Mouse (Mus musculus) lung, postnatal 14 days (tissue): ENCODE results near the gene Irf8.
"Not testable (repeated sequence)": the region's sequence is repeated elsewhere in the genome, so short reads cannot be mapped to it uniquely, and the experiment has no call there.

Source experiments
- DNase-seq: peaks from one replicate; pipeline ENCODE4 v3.0.0; 2021

Gene Irf8

DNA sequence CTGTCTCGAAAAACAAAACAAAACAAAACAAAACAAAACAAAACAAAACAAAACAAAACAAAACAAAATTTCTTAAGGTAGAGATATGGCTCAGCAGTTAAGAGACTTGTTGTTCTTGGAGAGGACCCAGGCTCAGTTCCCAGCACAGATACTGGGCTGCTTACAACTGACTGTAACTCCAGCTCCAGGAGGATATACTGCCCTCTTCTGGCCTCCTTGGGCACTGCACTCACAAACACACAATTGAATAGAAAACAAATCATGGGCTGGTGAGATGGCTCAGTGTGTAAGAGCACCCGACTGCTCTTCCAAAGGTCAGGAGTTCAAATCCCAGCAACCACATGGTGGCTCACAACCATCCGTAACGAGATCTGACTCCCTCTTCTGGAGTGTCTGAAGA lies 12.1 kb upstream of the Irf8 start:
- not testable (repeated sequence) for DNase-seq

DNA sequence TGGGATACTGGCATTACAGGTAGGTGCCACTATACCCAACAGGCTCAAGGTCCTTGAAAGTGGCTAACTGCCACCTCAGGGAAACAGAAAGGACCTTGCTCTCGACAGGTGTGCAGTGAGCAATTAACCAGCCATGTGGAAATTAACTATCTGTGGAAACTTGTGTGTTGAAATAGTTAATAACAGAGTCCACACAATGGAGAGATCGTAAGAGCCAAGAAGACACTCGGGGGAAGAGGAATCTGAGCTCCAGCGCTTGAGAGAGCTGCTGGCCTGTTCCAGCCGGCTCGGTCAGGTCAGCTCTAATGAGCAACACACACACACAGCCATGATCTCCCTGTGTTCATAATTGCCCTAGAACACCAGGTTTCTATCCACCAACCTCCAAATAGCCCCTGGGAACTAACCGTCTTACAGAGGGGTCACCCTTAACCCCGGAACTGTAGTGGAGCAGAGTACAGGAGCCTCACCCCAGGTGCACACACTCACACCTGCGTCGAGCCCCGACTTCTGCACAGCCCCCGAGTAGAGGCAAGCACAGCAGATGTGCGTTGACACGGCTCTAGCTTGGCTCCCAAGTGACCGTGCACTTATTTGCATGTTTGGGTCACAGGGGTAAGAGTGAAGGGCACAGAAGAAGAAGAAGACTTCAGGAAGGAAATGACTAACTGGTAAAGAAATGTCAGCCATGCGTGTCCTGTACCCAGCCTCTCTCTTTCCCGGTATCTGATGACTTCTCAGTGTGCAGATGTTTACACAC lies 11.2 kb upstream of the Irf8 start:
- no peak for DNase-seq

DNA sequence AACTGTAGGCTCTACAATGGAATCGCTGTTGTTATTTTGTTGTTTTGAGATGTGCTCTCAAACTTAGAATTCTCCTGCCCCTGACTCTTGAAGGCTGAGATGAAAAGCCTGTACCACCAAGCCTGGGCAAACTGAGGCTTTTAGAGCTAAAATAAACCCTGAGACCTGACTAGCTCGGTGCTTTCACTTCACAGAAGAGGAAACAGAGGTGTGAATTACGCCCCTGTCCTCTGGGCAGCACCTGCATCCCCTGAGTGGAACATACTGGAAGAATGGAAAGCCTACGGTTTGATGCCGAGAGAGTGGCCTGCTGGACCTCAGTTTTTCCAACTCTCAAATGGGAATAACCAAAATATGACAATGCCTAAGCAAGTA lies 10.6 kb upstream of the Irf8 start:
- DNase-seq = no peak

DNA sequence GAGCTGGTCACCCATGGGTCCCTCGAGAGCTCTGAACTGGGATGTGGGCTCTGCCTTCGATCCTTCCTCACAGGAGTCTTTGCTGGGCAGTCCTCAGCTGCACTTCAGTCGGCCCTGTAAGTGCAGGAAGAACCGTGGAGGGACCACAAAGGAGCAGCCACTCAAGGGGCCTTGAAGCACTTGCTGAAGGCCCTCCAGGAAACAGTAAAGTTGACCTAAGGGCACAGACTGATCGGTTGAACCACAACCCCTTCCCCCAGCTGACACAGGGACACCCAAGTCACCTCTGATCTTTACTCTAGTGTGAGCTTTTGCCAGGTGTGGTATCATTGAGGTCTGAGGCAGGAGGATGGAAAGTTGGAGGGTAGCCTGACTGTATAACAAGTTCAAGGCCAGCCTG lies 10.1 kb upstream of the Irf8 start:
- no peak for DNase-seq

DNA sequence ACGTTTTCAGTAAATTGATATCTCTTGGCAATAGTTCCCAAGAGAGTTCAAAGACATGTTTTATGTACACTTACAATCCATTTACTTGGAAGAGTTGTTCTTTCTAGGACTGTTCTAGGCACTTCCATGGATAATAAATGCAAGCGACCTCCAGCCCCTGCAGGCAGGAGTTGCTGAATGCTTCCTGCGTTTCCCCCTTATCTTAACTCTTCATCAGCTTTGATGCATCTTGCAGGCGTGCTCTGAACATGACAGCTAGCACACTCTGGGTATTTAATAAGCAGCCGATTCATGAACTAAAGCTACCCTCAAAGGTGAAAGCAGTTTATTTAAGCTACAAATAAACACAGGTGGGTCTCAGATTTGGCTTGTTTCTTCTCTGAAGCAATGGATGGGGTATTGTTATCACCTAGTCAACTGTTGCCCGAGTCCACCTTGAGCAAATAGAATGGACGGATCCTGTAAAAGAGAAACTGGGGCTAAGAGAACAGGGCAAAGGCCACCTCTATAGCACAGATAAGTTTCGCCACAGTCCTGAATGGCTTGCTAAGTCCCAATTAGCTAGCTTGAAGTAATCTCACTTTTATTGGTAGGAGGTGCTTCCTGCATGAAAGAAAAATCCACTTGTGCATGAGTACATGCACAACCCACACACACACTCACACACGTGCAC lies 7.5 kb upstream of the Irf8 start:
- no peak for DNase-seq

DNA sequence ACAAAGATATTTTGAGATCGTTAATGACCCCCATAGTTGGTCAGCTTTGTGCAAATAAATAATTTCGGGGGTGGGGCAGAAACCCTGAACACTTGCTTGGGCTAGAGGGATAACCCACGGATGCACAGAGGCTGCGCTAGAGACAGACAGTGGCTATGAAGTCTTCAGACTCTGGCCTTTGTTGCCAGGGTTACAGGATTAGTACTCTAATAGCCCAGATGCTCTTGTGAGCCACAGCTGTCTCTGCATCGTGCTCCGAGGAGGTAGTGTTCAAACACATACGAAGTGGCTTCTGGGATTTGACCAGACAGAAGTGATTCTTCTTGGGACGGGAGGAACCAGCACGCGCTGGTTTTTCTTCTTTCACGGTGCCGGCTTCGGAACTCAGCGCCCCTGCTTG lies 4.6 kb upstream of the Irf8 start:
- no peak for DNase-seq

DNA sequence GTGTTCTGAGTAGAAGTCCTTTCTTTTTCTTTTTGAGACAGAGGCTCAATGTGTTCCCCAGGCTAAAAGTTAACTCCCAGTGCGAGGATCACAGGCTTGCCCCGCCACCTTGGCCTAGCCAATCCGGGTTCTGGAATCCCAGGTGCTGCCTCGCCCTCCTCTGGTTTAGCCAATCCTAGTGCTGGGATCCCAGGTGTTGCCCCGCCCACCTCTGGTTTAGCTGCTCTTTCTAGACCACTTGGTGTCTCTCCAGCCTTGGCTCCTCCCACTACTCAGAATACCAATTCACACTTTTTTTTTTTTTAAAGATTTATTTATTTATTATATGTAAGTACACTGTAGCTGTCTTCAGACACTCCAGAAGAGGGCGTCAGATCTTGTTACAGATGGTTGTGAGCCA lies 4.1 kb upstream of the Irf8 start:
- DNase-seq = no peak

DNA sequence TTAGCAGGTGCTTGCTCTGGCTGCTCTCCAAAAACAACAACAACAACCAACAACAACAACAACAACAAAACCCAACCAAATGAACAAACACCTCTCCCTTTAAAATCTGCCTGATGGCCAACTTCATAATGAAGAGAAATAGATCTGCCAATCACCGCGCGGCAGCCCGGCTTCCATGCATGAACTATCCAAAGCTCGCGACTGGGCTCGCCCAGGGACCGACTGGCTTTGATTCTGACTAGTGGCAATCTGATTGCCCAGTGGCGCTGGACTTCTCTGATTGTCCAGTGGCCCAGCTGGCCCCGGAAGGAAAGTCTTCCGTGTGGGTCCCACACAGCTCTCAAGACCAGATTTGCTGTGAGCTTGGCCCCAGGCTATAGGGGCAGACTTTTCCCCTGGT lies 328 bp downstream of the Irf8 start:
- peak; percentile 44 for DNase-seq

DNA sequence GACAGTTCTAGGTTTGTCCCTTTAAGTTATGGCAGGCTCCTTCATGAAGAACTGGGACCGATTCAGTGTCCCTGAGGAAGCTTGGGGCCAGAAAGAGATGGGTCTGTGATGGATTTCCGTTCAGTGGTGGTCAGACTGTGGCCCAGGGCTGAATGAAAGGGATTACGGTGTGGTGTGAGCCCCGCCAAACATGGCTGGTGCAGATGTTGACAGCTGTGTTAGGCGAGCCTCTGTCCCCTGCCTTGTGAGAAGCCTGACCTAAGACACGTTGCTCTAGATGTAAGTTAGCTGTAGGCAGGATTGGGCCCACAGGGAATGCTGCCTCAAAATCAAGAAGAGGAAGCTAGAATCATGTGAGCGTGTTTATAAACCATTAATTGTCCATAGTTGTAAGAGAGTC lies 1.0 kb downstream of the Irf8 start:
- DNase-seq = no peak

DNA sequence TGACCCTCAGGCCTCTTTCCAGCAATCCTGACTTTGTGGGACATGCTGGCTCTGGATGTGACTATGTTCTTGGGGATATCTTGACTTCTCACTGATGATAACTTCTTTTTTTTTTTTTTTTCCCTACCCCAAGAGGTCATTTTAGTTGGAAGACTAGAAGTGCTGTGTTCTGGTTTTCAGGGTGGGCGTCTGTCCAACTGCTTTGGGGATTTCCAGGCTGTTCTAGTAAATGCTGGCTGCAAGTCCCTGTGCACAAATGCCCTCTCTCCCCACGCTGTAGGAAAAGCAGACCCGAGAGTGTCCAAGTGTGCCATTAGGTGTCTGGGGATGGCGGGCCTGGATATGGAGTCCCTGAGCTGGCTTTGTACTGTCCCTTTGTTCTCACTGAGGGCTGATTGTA lies 2.6 kb downstream of the Irf8 start:
- DNase-seq = no peak

DNA sequence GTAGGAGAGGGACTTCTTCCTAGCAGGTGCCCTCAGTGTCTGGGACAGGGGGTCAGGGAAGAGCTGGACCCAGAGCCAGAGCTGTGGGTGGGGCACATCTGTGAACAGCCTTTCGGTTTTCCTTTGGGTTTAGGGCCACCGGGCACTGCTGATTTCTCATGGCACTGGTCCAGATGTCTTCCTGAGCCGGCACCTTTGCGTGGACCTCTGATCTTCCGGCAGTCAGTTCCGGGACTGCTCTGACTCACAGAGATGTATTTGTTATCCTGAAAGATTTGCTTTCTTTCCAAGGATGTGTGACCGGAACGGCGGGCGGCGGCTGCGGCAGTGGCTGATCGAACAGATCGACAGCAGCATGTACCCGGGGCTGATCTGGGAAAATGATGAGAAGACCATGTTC lies 3.4 kb downstream of the Irf8 start:
- no peak for DNase-seq

DNA sequence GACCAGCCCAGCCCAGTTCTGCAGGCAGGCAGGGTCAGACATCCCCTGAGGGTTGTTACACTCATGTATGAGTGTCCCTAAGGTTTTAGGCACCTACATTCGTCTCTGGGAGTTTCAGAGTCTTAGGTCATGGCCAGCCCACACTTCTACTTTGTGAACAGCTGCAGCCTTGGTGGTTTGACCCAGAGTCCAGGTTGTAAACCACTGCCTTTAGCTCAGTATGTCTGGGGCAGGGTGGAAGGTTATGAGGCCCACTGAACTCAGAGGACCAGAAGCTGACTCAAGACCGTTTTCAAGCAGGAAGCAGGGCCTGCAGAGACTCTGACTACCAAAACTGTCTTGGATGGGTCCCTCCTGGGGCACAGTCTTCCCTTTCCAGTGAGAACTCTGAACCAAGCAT lies 4.4 kb downstream of the Irf8 start:
- DNase-seq = no peak

DNA sequence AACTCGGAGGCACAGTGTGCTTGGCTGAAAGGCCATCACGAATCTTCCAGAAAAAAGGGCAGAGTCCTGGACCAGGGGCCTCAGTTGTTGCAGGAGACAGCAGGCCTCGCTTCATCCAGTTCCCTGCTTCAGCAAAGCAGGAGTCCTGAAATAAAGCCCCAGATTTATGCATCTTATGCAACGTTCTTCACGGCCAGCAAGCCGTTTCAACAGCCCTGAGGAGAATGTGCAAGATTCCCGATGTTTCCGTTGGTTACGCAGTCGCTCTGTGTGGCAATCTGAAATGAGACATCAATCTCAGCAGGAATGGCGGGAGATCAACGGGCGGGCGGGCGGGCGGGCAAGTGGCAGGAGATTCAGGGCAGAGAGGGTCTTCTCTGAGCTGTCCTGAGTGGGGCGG lies 4.8 kb downstream of the Irf8 start:
- DNase-seq = peak; percentile 48

DNA sequence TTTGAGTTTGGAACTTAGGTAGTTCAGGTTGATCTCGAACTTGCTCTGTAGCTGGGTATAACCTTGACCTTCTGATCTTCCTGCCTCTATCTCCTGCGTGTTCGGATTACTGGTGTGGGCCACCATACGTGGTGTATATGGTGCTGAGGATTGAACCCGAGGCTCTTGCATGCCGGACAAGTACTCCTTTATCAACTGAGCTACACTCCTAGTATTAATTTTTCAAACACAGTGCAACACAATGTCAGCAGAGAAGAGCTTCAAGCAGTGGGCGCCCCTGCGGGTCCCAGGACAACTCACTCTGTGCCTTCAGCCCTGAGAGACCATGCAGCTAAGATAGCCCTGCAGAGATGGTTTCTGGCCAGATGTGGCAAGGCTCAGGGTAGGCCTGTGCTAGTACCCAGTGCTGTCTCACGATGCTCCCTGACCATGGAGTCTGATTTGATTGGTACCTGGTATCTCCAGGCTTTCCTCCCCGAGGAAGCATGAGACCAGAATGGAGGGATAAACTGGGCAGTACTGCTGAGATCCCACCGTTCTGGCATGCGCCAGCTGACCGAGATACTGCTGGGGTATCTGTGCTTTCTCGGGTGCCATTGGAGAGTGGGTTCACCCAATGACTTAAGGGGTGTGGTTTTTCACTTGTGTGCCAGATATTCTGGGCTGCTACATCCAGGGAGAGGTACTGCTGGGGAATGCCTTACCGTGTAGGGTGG lies 5.8 kb downstream of the Irf8 start:
- no peak for DNase-seq

DNA sequence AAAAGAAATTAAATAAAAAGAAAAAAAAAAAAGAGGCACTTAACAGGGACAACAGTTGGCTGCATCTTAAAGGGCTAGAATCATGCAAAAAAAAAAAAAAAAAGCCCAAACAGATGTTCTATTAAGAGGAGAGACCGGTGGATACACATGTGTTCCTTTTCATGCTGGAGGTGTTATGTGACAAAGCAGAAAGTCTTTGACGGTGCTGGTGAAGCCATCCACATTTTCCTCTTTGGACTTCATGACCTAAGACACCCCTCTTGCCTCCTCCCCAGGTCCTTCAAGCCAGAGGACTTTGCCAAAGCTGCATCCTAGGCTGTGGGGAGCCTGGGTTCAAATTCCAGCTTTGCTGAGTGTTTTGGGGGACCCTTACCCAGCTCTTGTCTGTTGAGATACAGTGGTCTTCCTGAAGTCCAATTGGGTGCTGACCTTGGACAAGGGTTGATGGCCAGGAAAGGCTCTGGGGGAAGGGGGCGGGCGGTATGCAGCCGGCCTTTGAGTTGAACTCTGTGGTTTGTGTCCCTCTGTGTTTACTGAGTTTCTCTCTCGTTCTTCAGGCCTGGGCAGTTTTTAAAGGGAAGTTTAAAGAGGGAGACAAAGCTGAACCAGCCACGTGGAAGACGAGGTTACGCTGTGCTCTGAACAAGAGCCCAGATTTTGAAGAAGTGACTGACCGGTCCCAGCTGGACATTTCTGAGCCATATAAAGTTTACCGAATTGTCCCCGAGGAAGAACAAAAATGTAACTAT lies 7.2 kb downstream of the Irf8 start:
- DNase-seq = peak; percentile 38

DNA sequence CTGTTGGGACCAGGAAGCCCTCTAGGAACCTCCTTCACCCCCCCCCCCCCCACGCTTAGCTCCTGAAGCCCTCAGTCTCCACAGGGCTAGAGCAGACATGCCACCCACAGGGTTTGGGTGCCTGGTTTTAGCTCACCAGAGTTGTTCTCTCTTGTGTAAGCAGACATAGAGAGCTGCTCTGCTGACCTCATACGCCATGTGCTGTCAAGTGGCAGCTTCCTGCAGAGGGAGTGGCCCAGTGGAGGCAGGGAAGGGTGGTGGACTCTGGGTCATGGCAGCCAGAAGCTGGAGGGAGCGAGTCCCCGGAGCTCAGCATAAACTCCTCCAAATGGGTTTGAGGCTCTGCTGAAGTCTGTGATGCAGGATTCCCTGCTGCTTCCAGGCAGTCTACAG lies 7.7 kb downstream of the Irf8 start:
- DNase-seq = peak; percentile 59

DNA sequence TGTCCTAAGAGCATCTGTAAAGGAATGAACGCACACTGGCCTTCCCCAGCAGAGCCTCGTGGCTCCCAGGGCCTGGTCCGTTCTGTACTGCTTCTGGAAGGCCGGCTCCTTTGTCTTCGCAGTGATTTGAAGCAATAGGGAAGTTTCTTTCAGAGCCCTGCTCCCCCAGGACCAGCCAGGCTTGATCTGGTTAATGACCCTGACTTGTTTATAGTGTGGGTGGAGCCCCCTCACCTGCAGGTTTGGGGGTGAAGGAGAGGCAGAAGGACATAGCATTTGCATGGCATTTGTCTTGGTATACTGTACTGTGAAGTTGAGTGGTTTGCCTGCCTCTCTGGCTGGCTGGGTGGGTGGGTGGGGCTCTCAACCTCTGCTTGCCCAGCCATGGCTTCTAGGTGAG lies 8.3 kb downstream of the Irf8 start:
- no peak for DNase-seq

DNA sequence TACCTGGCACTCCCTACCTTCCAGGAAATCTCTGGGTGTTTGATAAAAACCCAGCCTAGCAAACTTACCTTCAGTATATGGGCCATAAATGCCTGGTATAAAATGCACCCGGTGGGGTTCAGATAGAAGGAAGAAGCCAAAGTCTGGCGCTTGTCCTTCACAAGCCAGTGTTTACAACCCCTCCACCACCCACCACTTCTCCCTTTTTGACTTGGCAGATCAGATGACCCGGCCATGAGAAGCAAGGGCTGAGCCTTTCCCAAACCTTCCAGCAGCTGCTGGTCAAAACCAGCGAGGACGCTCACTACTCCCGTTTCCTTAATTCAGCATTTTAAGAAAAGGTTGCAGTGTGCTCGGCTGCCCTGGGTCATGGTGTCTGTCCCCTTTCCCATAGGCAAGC lies 9.1 kb downstream of the Irf8 start:
- no peak for DNase-seq

DNA sequence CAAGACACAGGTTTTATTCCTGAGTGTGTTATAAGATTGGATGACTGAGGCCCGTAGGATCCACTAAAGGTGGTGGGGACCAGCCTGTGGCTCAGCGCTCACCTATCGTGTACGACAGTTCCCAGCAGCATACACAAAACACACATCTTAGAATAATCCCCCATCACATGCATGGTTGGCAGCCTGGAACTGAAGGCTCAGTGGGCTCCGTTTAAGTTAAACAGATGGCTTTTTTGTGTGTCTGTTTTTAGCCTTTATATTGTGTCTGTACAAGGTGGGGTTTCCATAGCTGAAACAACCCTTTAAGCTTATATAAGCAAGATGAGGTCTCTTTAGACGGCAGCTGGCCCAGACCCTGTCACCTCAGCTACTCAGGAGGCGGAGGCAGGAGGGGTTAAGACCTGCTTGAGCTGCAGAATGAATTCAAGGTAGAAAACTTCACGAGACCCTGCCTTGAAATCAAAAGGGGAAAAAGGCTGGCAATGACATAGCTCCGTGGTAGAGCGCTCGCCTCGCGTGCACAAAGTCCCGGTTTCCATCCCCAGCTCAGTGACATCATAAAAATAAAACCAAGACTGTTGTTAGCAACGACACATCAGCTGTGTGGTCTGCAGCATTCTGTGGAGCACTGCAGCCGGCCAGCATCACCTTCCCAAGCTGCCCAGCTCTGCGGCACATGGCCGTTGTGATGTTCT lies 10.0 kb downstream of the Irf8 start:
- DNase-seq = no peak

DNA sequence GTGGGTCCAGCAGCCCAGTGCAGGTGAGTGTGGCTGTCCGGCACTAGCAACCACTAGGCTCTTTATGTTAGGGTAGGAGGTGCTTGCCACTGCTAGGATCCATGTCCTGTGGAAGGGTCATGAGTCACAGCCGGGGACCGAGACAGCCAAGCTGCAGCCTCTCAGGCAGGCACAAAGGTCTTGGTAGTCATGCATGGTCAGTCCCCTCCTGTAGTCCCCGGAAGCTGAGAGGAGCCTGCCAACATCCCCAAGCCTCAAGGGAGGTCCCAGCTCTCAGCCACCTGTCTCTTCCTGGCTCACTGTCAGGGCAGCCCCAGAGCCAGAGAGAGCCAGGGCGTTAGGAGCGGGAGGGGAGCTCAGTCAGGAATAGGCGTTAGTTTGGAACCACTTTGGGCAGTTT lies 11.1 kb downstream of the Irf8 start:
- DNase-seq = no peak

DNA sequence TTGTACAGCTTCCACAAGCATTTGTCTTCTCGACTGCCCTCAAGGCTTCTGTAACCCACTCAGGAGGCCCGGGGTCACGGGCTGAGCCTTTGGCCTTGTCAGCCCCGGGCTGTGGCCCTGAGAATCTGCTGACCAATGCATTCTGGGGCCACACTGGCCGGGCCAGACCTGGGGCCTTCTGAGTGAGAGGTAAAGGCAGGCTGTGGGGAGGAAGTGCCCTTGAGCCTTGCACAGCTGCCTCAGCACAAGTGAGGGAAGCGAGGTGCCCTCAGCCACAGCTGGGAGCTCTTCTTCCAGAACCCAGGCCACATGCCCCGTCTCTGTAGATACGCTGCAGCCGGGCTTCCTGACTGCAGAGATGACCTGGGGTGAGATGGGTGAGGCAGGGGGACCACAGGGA lies 14.5 kb downstream of the Irf8 start:
- DNase-seq = no peak

DNA sequence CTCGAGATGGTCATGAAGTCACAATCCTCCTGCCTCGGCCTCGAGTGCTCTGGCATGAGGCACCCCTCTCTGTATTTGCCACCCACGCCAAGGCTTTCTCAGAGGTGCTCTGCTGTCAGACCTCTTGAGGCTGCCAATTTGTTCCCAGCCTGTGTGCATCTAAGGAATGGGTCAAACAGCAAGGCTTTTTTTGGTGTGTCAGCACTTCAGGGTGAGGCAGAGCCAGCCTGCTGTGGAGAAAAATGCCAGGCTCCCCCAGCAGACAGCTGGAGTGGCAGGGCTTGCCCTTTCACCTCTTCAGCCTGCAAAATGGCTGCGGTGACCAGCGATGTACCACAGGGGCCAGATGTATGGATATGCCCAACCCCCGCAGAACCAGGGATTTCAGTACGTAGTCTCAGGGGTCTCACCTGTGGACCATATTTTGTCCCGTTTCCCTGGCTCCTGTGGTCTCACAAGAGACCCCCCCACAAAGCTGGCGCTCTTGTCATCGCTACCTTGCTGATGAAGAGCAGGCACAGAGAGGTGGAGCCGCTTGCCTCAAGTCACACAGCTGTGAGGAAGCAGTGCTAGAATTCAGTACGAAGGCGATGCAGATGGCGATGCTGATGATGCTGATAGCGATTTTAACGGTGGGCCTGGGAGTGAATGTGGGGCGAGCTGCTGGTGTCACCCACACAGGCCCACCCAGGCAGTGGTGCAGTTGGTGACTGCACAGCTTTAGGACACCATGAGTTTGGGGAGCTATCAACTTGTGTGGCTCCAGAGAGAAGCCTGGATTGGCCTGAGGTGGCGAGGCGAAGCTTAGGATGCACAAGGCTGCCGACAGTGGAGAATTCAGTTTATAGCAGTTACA lies 15.3 kb downstream of the Irf8 start:
- DNase-seq = no peak
